Mouse (Mus musculus) induced T-regulatory cell, adult 2 months (primary cell): Measurements from ENCODE around the gene Tas2r129.
"Not testable (repeated sequence)": the region's sequence is repeated elsewhere in the genome, so short reads cannot be mapped to it uniquely, and the experiment has no call there.

ENCODE experiments used
- DNase-seq: peaks from one replicate; pipeline ENCODE4 v3.0.0-alpha.2; 2012; ENCODE audit warnings: low read depth

The Tas2r129 gene

DNA sequence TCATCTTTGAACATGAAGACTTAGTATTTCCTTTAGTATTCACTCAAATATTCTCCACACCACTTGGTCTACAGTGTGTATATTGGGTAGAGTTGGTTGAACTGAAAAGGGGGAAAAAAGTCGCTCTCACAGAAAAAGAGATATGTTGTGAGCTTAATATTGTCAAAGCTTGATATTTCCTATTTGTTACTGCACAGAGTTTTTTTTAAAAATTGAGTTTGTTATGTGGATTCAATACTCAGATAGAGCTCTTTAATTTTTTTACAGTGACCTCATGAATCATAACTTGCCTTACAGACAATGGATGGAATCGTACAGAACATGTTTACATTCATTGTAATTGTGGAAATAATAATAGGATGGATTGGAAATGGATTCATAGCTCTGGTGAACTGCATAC, at the start of gene Tas2r129:
Gene Tas2r129 (plus strand): TSS at position 301 of the 400 bp plus-strand sequence.
- no peak for DNase-seq

DNA sequence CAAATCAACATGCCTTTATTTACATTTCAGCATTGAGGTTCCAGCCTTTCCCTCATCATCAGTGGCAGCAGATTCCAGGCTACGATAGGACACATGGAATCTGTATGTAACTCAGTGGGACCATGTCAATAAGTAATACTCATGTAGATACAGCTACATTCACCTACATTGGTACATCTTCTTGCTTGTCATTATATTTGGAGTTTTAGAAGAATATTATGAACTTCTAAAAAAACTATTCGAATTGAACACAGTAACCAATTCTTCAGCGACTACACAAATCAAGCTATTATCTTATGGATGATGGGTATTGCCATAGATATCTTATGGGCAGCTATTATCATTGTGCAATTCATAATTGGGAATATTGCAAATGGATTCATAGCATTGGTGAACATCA, 41.6 kb upstream of the Tas2r129 start, which contains the start of gene Tas2r125:
Gene Tas2r125 (plus strand): TSS at position 301 of the 400 bp plus-strand sequence.
- DNase-seq = no peak

DNA sequence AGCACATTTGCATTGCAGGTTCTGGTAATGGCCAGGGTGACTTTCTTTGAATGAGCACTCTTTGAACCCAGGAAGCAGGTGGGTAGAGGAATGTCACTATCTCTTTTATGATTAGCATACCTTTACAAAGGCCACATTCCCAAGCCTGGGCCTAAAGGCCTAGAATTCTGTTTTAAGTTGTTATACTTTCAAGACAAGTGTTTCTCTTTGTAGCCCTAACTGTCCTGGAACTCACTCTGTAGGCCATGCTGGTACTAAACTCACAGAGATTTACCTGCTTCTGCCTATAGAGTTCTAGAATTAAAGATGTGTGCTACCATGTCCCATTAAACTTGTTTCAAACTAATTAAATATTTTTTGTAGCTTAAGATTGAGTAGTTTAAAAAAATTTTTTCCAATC, 9.5 kb upstream of the Tas2r129 start:
- DNase-seq = not testable (repeated sequence)

DNA sequence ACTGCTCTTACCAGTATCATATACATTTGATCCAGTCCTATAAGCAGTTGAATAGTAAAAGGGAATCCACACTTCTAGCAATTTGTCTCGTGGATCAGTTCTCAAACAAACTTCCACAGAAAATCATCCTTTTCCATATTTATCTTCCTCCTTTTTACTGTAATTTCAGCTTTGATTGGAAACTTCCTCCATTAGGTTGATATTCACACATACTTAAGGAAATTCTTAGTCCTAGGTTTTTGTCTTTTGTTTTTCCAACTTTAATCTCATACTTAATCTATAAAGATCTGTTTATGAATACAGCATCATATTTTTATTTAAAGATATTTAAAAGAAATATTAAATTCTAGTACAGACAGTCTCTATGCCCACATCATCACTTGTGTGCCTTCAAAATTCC, 6.9 kb downstream of the Tas2r129 start, which contains the start of gene Tas2r131:
Gene Tas2r131 (minus strand): TSS at position 101 of the 400 bp plus-strand sequence.
- DNase-seq = no peak

DNA sequence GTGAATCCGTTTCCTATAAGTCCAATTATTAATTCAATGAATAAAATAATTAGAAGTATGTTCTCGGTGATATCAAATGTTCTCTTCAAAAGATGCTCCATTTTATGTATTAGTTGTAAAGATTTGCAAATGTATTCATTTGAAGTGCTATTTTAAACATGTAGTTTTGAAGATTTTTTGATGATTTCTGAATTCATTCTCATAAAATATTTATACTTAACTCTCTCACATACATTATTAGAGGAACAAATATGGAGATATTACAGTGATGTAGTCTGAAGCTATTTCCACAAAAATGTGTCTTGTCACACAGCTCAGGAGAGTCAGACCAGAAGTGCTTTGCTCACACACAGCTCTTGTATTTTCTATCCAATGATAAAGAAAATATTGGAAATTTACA, 30.0 kb downstream of the Tas2r129 start, which contains the start of gene Tas2r109:
Gene Tas2r109 (minus strand): TSS at position 101 of the 400 bp plus-strand sequence.
- no peak for DNase-seq
